Mouse (Mus musculus) midbrain, embryonic 12.5 days (tissue): Measurements from ENCODE around the gene Magea1. TPM values are rescaled to one million over a fixed set of nuclear protein-coding genes. Genes with fewer than 3 reads are reported as not detected.
"Not testable (repeated sequence)": the region's sequence is repeated elsewhere in the genome, so short reads cannot be mapped to it uniquely, and the experiment has no call there.

Experiments used
- ATAC-seq: fragments of 200-750 bp; cut with Nextera tagmentation; 2 replicates; pipeline ENCODE4 v1.8.0; 2017; ENCODE audit warnings: low read depth, moderate TSS enrichment, moderate library complexity; ENCODE audit not compliant: low FRiP score
- H3K27ac ChIP-seq: fragments of 300-500 bp; sonication (generic); replicated peaks from 2 replicates; pipeline ENCODE4 v1.5.1; 2016; ENCODE audit warnings: mild to moderate bottlenecking
- H3K27me3 ChIP-seq: fragments of 300-500 bp; sonication (generic); 2 replicates; pipeline ENCODE4 v1.6.1; 2016; ENCODE audit warnings: mild to moderate bottlenecking
- H3K36me3 ChIP-seq: fragments of 300-500 bp; sonication (generic); 2 replicates; pipeline ENCODE4 v1.6.1; 2016
- H3K4me1 ChIP-seq: fragments of 300-500 bp; sonication (generic); 2 replicates; pipeline ENCODE4 v1.6.1; 2016
- H3K4me2 ChIP-seq: fragments of 300-500 bp; sonication (generic); replicated peaks from 2 replicates; pipeline ENCODE4 v1.6.1; 2016; ENCODE audit warnings: mild to moderate bottlenecking, moderate library complexity
- H3K4me3 ChIP-seq: fragments of 300-500 bp; sonication (generic); 2 replicates; pipeline ENCODE4 v1.5.1; 2016; ENCODE audit warnings: mild to moderate bottlenecking
- H3K9ac ChIP-seq: fragments of 300-500 bp; sonication (generic); replicated peaks from 2 replicates; pipeline ENCODE4 v1.6.1; 2016; ENCODE audit warnings: mild to moderate bottlenecking, moderate library complexity
- H3K9me3 ChIP-seq: fragments of 300-500 bp; sonication (generic); 2 replicates; pipeline ENCODE4 v1.6.1; 2016; ENCODE audit warnings: mild to moderate bottlenecking
- WGBS: fragments of 180-500 bp; shearing (Covaris S2); methylation state at CpG from one replicate; pipeline ENCODE4 v1.1.7; 2016; 5-methylcytosine and 5-hydroxymethylcytosine counted together
- polyA plus RNA-seq: library from polyadenylated mRNA; unstranded; fragments of >200 nt; fragmentation: Nextera tagmentation; extraction: Ambion mirVana; gene quantifications from 2 replicates; pipeline ENCODE4 v1.2.1, GENCODE M21; 2016

Gene Magea1
- not detected in 2 replicates for polyA plus RNA-seq

- not testable (repeated sequence) for ATAC-seq, H3K36me3 ChIP-seq, H3K27me3 ChIP-seq, H3K4me2 ChIP-seq, H3K4me3 ChIP-seq, H3K27ac ChIP-seq, H3K9me3 ChIP-seq, H3K4me1 ChIP-seq, H3K9ac ChIP-seq
- 100% methylated on average over 1 of the region's 2 CpGs for WGBS
These were observed at the start of gene Magea1 for GRCm38 (mm10) chrX:155089693-155090092. Gene Magea1 (minus strand): TSS chrX:155089793.

- WGBS: 82% methylated on average over 3 of the region's 3 CpGs
These were observed 38.7 kb upstream of the Magea1 start, which contains the start of gene Cldn34b2 for GRCm38 (mm10) chrX:155128312-155128711. Gene Cldn34b2 (minus strand): TSS chrX:155128412.

GRCm38 (mm10) chrX:155098024-155098423 lies 8.4 kb upstream of the Magea1 start:
- no peaks in the 10 kb centered on the region for H3K9me3 ChIP-seq

More at GRCm38 (mm10) chrX:155128312-155128711, 38.7 kb upstream of the Magea1 start, which contains the start of gene Cldn34b2:
- not testable (repeated sequence) for H3K27me3 ChIP-seq, H3K4me3 ChIP-seq, H3K4me1 ChIP-seq, H3K27ac ChIP-seq, ATAC-seq, H3K4me2 ChIP-seq, H3K36me3 ChIP-seq, H3K9me3 ChIP-seq, H3K9ac ChIP-seq

GRCm38 (mm10) chrX:155093566-155093965 lies 4.0 kb upstream of the Magea1 start, which contains the start of gene Magea2:
Gene Magea2 (minus strand): TSS chrX:155093666.
- not testable (repeated sequence) for H3K4me3 ChIP-seq, H3K9me3 ChIP-seq, ATAC-seq, H3K4me1 ChIP-seq, H3K4me2 ChIP-seq, H3K27me3 ChIP-seq, H3K27ac ChIP-seq, H3K9ac ChIP-seq, H3K36me3 ChIP-seq
- WGBS: 96% methylated on average over 3 of the region's 4 CpGs

More at GRCm38 (mm10) chrX:155098024-155098423, 8.4 kb upstream of the Magea1 start:
- Histone ChIP-seq H3K36me3 (no peaks in the 10 kb centered on the region), H3K9ac (no peak overlapping the region), H3K27me3 (no peaks in the 10 kb centered on the region), H3K27ac (no peak overlapping the region), H3K4me2 (no peak overlapping the region), H3K4me3 (no peak overlapping the region), H3K4me1 (no peaks in the 10 kb centered on the region)
- no peak for ATAC-seq

- H3K27ac ChIP-seq, H3K27me3 ChIP-seq, H3K36me3 ChIP-seq, H3K9ac ChIP-seq, ATAC-seq, H3K4me1 ChIP-seq, H3K4me3 ChIP-seq, H3K9me3 ChIP-seq, H3K4me2 ChIP-seq: not testable (repeated sequence)
- WGBS: 90% methylated on average over 16 of the region's 16 CpGs
These were observed 26.5 kb downstream of the Magea1 start, which contains the start of gene Magea5 for GRCm38 (mm10) chrX:155063045-155063444. Gene Magea5 (minus strand): TSS chrX:155063145.

Other genes with a start within 250 kb of the Magea1 start
- not detected in 2 replicates for gene Cldn34b1, start 199.5 kb downstream of the Magea1 start, polyA plus RNA-seq
- not detected in 2 replicates for gene Magea6, start 153.8 kb downstream of the Magea1 start, polyA plus RNA-seq
- gene Magea3, start 140.3 kb downstream of the Magea1 start, polyA plus RNA-seq: not detected in 2 replicates
- gene Magea8, start 93.9 kb downstream of the Magea1 start, polyA plus RNA-seq: not detected in 2 replicates
- not detected in 2 replicates for gene Magea5, start 26.6 kb downstream of the Magea1 start, polyA plus RNA-seq
- gene Magea2, start 3.9 kb upstream of the Magea1 start, polyA plus RNA-seq: not detected in 2 replicates
- not detected in 2 replicates for gene Cldn34b2, start 38.6 kb upstream of the Magea1 start, polyA plus RNA-seq
- gene Sat1, start 126.7 kb upstream of the Magea1 start, polyA plus RNA-seq: 67.3 and 68.9 TPM in 2 replicates
- 20.7 and 23.1 TPM in 2 replicates for gene Acot9, start 172.7 kb upstream of the Magea1 start, polyA plus RNA-seq